Mouse (Mus musculus) cerebellum, adult 2 months (tissue): ENCODE data around the gene Spen.

Experiments used
- CTCF ChIP-seq: fragments of 200-500 bp; IDR thresholded peaks from 2 replicates; pipeline ENCODE4 v1.5.1; 2011; ENCODE audit warnings: low read depth, mild to moderate bottlenecking, control low read depth, low read length, moderate library complexity, borderline replicate concordance; ENCODE audit not compliant: insufficient read depth
- POLR2A ChIP-seq: fragments of 200-500 bp; IDR thresholded peaks from 2 replicates; pipeline ENCODE4 v1.6.1; 2011; ENCODE audit warnings: low read length, control low read depth, borderline replicate concordance; ENCODE audit not compliant: insufficient read depth

DNA sequence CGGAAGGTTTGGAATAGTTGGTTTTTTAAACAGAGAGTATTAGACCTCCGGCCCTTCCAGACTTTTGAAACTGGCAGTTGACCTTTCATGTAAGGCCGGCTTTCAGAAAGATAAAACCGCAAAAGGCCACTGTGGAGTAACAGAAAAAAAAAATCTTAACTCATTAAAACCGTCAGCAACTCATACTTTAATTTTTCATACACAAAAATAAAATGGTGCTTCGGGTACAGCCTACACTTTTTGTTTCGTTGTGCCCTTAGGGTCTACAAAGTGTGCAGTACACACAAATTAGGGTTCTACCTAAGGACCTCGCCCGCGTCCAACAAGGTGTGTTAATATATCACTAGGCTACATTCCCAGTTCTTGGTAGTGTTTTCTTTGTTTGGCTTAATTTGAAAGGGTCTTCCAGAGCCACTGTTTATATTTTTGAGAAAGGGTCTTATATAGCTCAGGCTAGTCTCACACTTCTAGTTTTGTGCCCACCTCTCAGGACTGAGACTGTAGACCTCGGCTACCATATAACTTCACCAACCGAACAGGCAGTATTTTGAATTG lies 893 bp upstream of the Spen start:
- TF ChIP-seq CTCF (no peak), POLR2A (no peak)
